Mouse (Mus musculus) urinary bladder, postnatal 4 days (tissue): ENCODE measurements at regions not wholly inside any gene's neighbourhood (a gene's known extent, or its start where the extent isn't known, plus 50 kb on each side); places are given as distances from the start of the nearest gene placed in this dataset.
A peak's percentile ranks its signal among the peaks of the same experiment; 100 is the strongest.

Source experiments
- DNase-seq, 2 experiments: peaks; one replicate each; pipeline ENCODE4 v3.0.0; 2021 to 2022; ENCODE audit warnings: low spot score in 2 of 2

DNA sequence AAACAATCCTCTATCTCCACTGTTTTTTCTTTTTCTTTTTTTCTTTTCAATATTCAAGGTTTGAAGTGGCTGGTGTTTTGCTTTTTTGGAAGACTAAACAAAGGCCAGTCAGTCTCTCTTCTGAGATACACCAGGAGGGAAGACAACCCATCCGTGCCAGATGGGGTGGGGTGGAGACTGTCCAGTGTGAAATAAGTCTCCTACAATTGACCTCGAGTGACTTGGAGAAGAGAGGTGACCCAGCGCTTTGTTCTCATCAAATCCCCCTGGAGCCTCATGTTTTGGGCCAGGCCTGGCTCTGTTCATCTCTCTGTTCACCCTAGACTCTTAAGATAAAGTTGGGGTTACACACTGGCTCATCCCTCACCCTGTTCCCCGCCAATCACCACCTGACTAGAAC lies 169.2 kb upstream of the Tbca start:
- no peak for DNase-seq

DNA sequence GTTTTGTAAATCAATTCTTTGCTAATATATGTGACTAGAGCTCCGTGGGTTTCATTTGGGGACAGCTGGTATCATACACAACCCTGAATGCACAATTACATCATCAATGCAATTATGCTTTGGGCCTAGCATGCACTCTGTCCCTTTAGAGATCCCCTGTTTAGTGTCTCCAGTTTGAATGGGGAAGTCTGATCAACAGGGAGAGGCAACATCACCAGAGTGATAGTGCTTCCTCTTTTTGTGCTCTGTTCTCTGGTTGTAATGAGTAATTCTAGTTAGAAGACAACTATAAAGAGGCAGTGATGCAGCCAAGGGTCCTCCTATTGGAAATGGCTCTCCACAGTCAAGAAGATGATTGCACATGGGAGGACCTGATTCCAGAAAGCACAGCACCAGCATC lies 158.7 kb upstream of the Tbca start:
- DNase-seq, result no peak

DNA sequence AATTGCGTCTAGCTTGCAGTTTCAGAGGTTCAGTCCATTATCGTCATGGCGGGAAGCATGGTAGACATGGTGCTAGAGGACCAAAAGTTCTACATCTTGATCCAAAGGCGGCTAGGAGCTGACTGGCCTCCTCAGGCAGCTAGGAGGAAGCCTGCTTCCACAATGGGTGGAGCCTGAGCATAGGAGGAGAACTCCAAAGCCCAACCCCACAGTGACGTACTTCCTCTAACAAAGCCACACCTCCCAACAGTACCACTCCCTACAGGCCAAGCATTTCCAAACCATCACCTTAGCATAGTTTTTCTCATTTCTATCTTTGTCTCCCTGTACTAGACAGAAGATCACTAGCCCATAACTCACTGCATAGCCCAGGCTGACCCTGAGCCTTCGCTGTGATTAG lies 158.0 kb upstream of the Tbca start:
- DNase-seq, result no peak

DNA sequence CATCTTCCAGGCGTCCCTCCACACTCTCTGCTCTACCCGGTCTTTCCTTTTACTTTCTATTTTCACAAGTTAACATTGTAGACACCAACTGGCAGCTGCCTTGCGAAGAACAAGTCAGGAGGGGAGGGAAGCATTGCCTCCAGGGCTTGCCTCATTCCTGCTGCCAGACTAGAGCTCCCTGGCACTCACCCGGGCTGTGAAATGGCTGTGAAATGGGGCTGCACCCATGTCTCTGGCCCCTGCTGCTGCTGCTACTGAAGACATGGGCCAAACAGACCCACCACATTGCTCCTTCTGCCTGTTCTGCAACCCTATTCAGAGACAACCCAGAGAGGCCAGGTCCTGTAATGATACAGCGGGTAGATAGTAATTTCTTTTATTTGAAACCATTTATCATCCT lies 156.0 kb upstream of the Tbca start:
- DNase-seq, result no peak

DNA sequence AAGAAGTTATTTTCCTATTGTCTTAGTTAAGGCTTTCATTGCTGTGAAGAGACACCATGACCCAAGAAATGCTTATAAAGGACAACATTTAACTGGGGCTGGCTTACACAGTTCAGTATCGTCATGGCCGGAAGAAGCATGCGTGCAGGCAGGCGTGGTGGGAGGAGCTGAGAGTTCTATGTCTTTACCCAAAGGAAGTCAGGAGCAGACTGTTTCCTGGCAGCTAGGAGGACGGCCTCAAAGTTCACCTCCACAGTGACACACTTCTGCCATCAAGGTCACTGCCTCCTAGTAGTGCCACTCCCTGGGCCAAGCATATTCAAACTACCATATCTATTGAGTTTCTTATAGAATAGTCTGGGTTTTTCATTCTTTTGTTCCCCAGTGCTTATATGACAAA lies 148.4 kb upstream of the Tbca start:
- DNase-seq, result no peak

DNA sequence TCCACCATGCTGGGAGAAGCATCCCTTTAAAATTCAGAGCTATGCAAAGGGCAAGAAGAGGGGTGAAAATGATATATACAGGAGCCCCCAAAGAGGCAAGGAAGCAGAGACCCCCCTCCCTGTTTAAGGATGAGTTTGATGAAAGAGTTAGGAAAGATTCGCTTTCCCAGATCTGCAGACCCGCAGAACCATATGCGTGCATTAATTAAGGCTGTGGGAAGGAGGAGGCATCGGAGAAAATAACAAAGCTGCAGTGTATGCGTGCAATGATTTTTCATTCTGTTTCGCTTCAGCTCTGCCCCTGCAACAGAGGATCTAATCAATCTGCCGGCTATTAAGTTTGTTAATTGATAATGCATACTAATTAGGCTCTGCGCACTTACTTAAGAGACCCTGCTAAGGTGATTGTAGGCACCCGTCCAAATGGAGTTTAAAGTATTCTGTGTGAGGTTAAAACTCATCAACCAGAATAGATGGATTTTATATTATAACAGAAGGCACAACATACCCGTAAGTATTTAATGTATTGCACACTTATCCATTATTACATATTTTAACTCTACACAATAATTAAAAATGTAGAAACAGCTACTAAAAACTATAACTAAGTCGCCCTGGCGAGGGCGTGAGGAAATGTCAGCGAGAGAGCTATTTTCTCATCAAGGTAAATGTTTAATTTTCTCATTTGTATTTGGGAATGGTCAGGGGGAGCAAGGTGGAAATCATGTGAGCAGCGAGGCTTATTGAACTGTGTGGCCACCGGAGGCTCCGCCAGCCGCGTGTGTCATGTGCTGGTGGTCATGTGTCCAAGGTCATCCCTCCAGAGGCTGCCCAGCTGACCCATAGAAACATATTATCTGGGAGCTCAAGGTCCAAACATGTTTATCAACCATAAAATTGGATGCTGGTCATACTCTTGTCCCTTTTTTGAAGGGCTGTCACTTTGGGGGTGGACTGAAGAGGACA lies 143.2 kb upstream of the Tbca start:
- no peak for DNase-seq

DNA sequence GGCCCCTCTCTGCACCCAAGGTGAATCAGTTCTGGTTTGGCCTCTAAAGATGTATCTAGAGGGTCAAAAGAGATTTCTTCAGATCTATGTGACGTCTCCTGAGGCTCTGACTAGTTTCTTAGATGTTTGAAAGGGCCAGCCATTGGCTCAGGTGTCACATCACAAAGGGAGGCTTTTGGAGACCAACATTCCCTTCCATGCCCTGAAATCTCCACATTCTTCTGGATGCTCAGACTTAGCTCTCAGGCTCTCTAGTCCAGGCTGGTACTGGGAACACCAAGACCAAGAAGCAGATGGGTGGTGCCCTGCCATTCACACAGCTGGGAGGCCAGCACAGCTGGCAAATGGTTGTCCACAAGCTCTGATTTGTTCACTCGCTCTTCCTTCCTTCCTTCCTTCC lies 142.4 kb upstream of the Tbca start:
- no peak for DNase-seq

DNA sequence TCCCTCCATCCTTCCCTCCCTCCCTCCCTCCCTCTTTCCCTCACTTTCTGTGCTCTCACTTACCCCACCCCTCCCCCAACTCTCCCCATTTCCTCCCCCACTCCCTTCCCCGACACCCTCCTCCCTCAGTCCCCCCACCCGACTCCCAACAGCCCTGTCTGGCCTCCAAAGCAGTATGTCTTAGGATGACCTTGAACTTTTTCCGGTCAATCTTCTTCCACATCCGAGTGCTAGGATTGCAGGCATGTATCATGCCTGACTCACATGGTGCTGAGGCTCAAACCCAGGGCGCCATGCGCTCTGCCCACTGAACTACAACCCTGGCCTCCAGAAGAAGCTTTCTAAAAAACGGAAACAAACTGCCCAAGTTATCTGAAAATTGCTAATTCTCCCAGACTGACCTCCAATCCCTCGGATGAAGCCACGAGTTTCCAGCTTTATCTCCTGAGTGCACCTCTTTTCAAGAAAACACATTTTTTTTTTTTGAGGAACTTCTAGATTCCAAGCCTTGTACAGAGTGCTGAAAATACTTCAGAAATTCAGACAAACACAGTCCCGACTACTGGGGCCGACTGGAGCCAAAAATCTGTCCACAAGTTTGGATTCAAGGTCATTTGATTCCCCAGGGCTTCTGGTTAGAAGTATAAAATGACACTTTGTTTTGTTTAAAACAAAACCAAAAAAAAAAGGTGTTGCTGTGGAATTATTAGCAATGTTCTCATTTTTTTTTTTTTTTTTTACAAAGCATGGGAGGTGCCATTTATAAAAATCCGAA lies 141.7 kb upstream of the Tbca start:
- DNase-seq, result no peak

DNA sequence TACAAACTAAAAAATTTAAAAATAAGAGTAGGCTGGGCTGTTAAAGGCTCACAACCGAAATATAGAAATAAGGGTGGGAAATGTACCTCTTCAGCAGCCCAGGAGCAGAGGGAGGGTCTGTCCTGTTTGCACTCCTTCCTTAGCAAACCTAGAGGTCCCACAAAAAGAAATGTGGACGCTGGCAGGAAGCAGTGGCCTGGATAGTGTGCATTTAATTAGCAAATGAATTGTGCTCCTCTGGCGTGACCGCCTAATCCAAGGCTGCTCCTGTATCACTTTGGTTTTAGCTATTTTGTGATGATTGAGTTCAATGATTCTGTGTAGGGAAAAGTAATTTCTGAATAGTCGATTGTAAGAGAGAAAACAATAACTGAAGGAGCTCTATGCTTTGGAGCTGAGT lies 141.1 kb upstream of the Tbca start:
- DNase-seq, result no peak

DNA sequence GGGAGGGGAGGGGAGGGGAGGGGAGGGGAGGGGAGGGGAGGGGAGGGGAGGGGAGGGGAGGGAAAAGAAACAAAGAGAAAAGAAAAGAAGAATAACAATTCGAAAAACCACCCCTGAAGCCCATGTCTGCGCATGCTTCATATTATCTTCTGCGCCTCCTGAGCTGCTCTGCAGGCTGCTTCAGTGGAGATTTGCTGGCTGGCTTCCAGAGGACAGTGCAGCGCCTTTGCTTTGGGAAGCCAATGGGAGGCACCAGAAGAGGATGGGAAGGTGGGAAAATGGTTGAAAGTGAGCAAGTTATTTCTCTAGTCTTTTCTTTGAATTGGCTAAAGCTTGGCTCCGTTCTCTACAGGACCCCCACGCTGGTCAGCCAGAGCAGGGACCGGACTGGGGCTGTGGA lies 137.8 kb upstream of the Tbca start:
- no peak for DNase-seq

DNA sequence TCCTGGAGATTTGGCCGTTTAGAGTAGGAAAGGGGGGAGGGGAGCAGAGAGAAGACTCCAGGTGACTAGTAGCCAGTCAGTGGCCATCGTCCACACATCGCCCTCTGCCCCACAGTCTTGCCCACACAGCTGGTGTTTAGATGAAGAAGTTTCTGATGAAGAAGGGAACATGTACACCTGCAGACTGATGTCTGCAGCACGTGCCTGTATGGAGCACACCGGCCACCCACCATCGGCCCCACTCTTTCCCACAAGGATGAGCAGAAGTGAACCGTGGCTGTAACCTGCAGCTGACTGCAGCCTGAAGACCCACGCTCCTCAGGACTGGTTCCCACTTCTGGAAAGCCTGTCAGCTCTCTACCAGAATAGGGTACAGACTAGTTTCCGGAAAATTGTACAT lies 121.1 kb upstream of the Tbca start:
- DNase-seq, result peak in 1 of 2 experiments; percentile 13

DNA sequence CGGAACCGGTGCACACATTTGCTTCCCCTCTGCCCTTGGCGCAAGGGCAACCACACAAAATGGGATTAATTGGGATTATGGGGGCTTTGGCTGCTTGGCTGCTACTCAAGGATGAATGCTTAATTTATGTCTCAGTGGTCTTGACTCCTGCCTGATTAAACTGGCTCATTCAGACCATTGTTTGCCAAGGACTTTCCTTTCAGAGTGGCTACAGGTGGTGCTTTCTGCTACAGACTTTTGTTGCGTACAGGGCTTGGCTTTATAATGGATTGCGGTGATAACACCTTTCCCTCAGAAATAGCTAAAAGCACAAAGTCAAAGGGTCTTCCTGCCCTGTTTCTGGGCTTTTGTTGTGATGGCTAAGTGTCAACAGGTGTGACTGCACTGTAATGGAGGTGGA lies 120.4 kb upstream of the Tbca start:
- DNase-seq, result peak in 1 of 2 experiments; percentile 17

DNA sequence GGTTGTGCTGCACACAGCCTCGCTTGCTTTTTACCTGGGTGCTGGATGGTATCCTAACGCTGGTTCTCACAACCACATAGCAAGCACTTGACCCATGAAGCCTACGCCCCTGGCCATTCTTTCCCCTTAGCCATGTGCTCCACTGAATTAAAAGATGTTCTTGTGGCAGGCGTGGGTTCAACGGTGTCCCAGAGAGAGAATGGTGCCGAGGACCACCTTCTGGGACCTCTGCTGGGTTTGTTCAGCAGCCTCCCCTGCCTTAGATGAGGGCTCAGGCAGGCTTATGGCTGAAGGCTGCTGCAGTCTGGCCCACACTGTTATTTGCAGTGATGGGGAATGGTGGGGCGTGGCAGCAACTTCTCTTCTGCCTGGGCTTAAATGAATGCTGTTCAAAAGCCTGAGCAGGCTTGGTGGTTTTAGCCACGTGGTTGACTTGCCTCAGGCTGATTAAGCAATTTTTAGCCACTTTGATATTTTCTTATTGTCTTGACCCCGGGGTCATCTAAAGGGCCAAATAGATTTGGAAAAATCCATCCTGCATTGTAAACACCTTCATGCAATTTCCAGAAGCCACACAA lies 119.5 kb upstream of the Tbca start:
- DNase-seq, result peak in 1 of 2 experiments; percentile 50

DNA sequence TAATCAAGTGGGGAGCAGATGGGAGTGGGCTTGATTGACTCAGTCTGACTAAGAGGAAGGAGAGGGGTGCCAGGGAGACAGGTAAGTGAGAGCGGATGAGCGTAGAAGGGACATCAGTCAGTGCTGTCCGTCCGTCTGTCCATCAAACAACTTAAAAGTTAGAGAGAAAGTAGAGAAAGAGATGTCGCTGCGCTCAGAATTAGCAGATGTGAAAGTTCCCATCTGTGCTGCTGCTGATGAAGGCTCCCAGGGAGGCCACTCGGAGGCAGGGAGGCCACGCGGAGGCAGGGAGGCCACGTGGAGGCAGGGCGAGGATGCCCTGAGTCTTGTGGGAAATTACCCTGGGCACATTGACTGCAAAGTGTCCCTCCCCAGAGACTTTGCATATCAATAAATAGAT lies 118.4 kb upstream of the Tbca start:
- DNase-seq, result peak in 1 of 2 experiments; percentile 51

DNA sequence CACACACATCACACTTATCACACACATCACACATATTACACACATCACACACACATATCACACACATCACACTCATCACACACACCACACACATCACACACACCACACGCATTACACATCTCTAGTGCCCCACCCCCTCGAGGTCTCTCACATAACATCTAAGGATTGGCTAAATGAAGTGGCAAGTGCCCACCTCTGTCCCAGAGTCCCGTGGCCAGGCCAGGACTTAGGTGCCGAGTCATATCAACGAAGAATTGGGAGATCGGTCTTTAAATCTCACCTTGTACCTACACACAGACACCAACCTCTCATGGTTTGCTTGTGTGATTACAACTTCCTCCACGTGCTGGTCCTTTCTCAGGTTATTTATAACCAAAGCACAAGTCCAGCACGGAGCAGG lies 117.7 kb upstream of the Tbca start:
- peak in 1 of 2 experiments; percentile 44 for DNase-seq

DNA sequence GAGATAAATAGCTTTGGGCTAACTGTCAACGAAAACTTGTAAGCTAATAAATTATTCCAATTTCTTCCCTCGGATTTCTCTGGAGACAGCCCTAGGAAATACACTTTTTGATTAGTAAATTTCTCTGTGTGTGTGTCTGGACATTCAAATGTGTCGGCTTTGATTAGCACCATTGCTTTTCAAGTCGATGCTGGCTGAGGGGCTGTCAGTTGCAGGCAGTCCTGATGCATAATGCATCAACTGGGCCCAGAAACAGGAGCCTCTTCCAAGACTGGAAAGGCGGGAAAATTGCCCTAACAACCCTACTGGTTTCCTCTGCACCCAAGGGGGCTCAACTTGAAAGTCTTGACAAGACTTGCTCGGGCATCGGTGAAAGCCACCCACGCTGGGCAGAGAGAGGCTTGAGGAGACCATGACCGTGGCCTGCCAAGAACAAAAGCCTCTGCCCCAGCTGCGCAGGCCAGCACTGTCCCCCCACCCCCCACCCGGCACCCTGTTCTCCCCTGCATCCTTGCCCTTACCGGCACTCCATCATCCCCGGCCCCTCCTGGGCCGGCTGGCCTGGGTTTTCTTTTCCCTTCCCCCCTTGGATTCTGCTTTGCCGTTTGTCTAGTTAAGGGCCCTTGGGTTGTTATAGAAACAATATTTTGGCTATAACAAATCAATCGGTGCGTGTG lies 108.1 kb upstream of the Tbca start:
- peak in 1 of 2 experiments; percentile 47 for DNase-seq

DNA sequence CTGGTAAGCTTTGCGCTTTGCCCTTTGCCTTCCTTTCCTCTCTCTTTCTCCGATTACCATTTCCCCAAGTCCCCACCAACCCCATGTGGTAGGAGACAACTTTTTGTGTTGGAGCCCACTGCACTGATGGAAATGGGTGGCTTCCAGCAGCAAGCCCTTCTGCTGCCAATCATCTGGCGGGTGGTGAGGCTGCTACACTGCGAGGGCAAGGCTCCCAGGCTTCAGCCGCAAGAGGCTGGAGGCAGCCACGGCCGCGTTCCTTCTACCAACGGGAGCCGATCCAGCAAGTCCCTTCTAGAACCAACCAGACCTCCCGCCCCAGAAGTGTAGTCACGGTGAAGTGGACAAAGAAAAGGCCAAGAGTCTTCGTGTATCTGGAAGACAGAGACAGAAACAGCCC lies 107.1 kb upstream of the Tbca start:
- peak in 1 of 2 experiments; percentile 56 for DNase-seq

DNA sequence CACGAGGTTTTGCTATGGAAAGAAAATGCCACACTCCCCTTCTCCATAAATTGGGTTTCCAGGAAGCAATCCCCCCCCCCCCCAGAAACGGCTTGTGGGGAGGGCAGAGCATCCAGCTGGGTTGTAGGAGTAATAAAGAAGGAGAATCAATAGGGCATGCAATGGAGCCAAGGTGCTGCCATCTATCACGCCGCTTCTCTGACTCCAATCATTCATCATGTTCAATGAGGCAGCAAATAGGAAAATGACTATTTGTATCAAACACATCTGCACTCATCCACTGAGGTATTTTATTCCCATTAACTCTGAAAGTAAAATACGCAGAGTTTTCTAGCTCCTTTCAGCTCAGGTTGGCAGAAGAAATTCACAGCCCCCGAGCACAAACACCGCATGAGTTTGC lies 103.5 kb upstream of the Tbca start:
- no peak for DNase-seq

DNA sequence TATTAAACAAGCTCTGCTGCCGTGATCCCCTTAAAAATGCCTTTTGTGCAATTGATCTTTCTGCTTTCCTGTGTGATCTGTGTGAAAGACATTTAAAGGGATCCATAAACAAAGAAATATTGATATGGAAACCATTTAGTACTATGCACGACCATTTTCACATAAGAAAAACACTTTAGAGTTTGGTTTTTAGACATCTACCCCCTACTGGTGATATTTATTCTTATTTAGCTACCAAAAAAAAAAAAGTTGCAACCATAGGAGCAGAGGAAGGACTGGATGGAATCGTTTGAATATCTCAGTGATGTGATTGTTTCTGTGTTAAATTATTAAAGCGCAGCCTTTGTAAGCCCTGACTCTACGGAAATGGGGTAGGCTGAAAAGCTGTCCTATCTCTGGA lies 101.4 kb upstream of the Tbca start:
- DNase-seq, result no peak

DNA sequence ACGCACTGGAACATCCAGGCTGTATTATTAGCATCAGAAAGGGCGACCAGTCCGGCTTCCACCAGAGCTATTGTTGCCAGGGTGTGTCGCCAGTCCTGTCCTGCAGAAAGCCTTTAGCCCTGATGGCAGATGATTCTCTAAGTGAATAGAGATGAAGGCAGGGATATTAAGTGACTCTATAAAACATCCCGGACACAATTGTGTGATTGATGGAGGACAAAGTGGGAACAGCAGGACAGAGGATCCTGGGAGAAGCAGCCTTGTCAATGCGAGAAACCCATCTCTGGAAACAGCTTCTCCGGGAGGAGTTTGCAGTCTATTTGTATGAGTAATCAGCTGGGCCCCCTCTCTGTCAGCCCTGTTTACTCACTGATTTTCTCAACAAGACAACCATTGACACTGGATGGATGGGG lies 82.1 kb upstream of the Tbca start:
- DNase-seq, result no peak

DNA sequence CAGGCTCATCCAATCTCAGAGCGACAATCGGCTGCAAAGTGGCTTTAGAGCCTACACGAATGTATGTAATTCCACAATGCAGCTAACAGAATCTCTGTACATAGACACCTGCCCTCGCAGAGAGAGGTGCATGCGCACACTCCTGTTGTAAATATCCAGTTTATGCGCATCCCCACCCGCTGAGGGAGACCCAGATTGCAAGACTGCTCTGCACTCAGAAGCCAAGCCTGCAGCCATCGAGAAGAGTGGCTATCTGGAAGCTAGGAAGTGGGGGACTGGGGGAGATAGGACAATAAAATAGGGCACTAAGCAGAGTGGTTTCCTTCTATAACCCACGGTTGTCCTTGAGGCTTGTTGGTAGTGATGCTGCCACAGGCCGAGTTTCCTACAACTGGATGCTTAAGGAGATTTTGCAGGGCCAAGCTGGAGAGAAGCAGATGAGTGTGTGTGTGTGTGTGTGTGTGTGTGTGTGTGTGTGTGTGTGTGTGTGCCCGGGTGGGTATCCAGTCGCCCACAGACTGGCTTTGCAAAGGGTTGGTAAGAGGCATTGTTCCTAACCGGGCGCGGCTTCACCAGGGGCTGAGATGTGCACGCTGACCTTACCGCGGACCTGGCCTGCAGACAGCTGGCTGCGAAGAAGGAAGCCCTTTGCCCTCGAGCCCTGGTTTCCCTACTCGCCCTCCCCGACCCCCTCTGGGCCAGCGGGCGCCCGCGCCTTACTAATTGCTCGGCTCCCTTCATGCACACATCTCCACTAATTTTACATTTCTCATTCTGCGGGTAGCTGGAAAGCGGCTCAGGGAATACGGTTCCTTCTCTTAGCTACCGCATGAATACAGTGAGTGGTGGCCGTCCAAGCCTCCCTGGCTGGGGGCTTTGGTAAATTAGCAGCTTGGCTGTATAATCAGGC lies 81.1 kb upstream of the Tbca start:
- no peak for DNase-seq
